Mouse (Mus musculus) ES-Bruce4 (cell line): ENCODE results near the gene Ttc7. TPM values are rescaled to one million over a fixed set of nuclear protein-coding genes. Genes with fewer than 3 reads are reported as not detected.
A peak's percentile ranks its signal among the peaks of the same experiment; 100 is the strongest.

Experiments used
- H3K27ac ChIP-seq: 2 replicates; pipeline ENCODE4 v1.5.1; 2012; ENCODE audit warnings: low read length, inconsistent platforms; ENCODE audit not compliant: insufficient read depth
- H3K27me3 ChIP-seq: 2 replicates; pipeline ENCODE4 v1.6.1; 2012; ENCODE audit warnings: mild to moderate bottlenecking, low read length, inconsistent platforms; ENCODE audit not compliant: control insufficient read depth, poor library complexity, insufficient read depth, severe bottlenecking
- H3K36me3 ChIP-seq: 2 replicates; pipeline ENCODE4 v1.6.1; 2012; ENCODE audit warnings: inconsistent platforms, mild to moderate bottlenecking, low read length, moderate library complexity; ENCODE audit not compliant: control insufficient read depth, poor library complexity, insufficient read depth, severe bottlenecking
- H3K4me1 ChIP-seq: one replicate; pipeline ENCODE4 v1.8.1; 2011; ENCODE audit warnings: low read length; ENCODE audit not compliant: control insufficient read depth, insufficient read depth
- H3K4me3 ChIP-seq: 2 replicates; pipeline ENCODE4 v1.5.1; 2011; ENCODE audit warnings: low read depth, mild to moderate bottlenecking, low read length
- H3K9ac ChIP-seq: 2 replicates; pipeline ENCODE4 v1.6.1; 2012; ENCODE audit warnings: low read depth, mild to moderate bottlenecking, inconsistent platforms; ENCODE audit not compliant: poor library complexity, severe bottlenecking
- H3K9me3 ChIP-seq: replicated peaks from 2 replicates; pipeline ENCODE4 v1.6.1; 2012; ENCODE audit warnings: mild to moderate bottlenecking, low read length, inconsistent platforms; ENCODE audit not compliant: control insufficient read depth, poor library complexity, insufficient read depth, severe bottlenecking
- CTCF ChIP-seq: IDR thresholded peaks from one replicate; pipeline ENCODE4 v1.8.1; 2011; ENCODE audit warnings: low read depth, low read length
- EP300 ChIP-seq: IDR thresholded peaks from 2 replicates; pipeline ENCODE4 v1.6.1; 2011; ENCODE audit warnings: low read depth, low read length; ENCODE audit not compliant: insufficient read depth
- POLR2A ChIP-seq: IDR thresholded peaks from one replicate; pipeline ENCODE4 v1.8.1; 2011; ENCODE audit warnings: low read length; ENCODE audit not compliant: insufficient read depth
- polyA plus RNA-seq: library from polyadenylated mRNA; stranded (reverse); fragments of >200 nt; gene quantifications from 2 replicates; pipeline ENCODE4 v1.2.4, GENCODE M21; 2011; ENCODE audit warnings: low read depth; ENCODE audit not compliant: missing spikeins, insufficient read depth, insufficient read length

Ttc7 gene
- polyA plus RNA-seq = 9.7 and 10.7 TPM in 2 replicates

- Histone ChIP-seq H3K4me1 (no peaks in the 10 kb centered on the region), H3K4me3 (peak within 1 kb of the TSS; percentile 73), H3K9ac (peak within 1 kb of the TSS; percentile 95), H3K9me3 (peaks cover 8% of the 10 kb centered on the region; the same call in 1 of the 2 replicates), H3K36me3 (no peaks in the 10 kb centered on the region), H3K27ac (0 out of 2 replicates have a peak within 1 kb of the TSS, but pooled peaks have one; percentile 16), H3K27me3 (no peaks in the 10 kb centered on the region)
- TF ChIP-seq POLR2A (peak; percentile 60), EP300 (no peak)
These were observed at the start of gene Ttc7 for GRCm38 (mm10) chr17:87282706-87283053. Ttc7 (plus strand) TSS chr17:87282886.

DNA sequence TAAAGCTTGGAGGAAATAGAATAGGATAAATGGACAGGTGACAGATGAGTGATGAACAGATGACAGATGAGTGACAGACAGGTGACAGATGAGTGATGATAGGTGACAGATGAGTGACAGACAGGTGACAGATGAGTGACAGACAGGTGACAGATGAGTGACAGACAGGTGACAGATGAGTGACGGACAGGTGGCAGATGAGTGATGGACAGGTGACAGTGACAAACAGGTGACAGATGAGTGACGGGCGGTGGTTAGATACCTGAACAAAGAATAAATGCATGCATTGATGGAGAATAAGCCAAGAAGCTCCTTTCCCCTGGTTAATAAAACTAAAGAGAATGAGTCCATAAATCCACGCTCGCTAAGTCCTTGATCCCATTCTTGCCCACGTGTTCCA is 47.7 kb upstream of the Ttc7 start:
- no peak overlapping the region for H3K27ac ChIP-seq
- no peaks in the 10 kb centered on the region for H3K36me3 ChIP-seq
- H3K27me3 ChIP-seq = no peaks in the 10 kb centered on the region
- no peak overlapping the region for H3K4me3 ChIP-seq
- TF ChIP-seq POLR2A = no peak
- no peak for TF ChIP-seq CTCF
- TF ChIP-seq EP300 = no peak
- H3K4me1 ChIP-seq = no peaks in the 10 kb centered on the region
- no peak overlapping the region for H3K9ac ChIP-seq
- no peaks in the 10 kb centered on the region for H3K9me3 ChIP-seq

- Histone ChIP-seq H3K4me1 (no peaks in the 10 kb centered on the region), H3K27ac (no peak overlapping the region), H3K9ac (no peak overlapping the region), H3K27me3 (no peaks in the 10 kb centered on the region), H3K4me3 (no peak overlapping the region), H3K9me3 (no peaks in the 10 kb centered on the region), H3K36me3 (no peaks in the 10 kb centered on the region)
- TF ChIP-seq POLR2A (no peak), CTCF (no peak), EP300 (no peak)
These were observed 45.7 kb upstream of the Ttc7 start for GRCm38 (mm10) chr17:87236725-87237650.

- no peaks in the 10 kb centered on the region for H3K36me3 ChIP-seq
- no peak overlapping the region for H3K4me3 ChIP-seq
- H3K27ac ChIP-seq = no peak overlapping the region
- H3K9ac ChIP-seq = no peak overlapping the region
- no peaks in the 10 kb centered on the region for H3K4me1 ChIP-seq
- no peaks in the 10 kb centered on the region for H3K27me3 ChIP-seq
- TF ChIP-seq POLR2A (no peak), CTCF (no peak)
- H3K9me3 ChIP-seq = no peaks in the 10 kb centered on the region
These were observed 44.9 kb upstream of the Ttc7 start for GRCm38 (mm10) chr17:87237826-87238225.

GRCm38 (mm10) chr17:87246103-87246502 is 36.6 kb upstream of the Ttc7 start:
- Histone ChIP-seq H3K4me3 (no peak overlapping the region), H3K9me3 (no peaks in the 10 kb centered on the region), H3K27me3 (no peaks in the 10 kb centered on the region), H3K4me1 (no peaks in the 10 kb centered on the region), H3K36me3 (no peaks in the 10 kb centered on the region), H3K9ac (no peak overlapping the region), H3K27ac (no peak overlapping the region)
- no peak for TF ChIP-seq CTCF
- TF ChIP-seq EP300 = no peak
- TF ChIP-seq POLR2A = no peak

GRCm38 (mm10) chr17:87254384-87254783 is 28.3 kb upstream of the Ttc7 start:
- no peak overlapping the region for H3K9ac ChIP-seq
- H3K36me3 ChIP-seq = no peaks in the 10 kb centered on the region; the same call in 1 of the 2 replicates
- no peaks in the 10 kb centered on the region for H3K4me1 ChIP-seq
- TF ChIP-seq POLR2A (no peak), EP300 (no peak), CTCF (no peak)
- no peaks in the 10 kb centered on the region for H3K27me3 ChIP-seq
- H3K9me3 ChIP-seq = no peaks in the 10 kb centered on the region
- no peak overlapping the region for H3K4me3 ChIP-seq
- H3K27ac ChIP-seq = no peak overlapping the region
